Mouse (Mus musculus) midbrain, embryonic 16.5 days (tissue): Measurements from ENCODE around the gene Prokr2. TPM values are rescaled to one million over a fixed set of nuclear protein-coding genes. Genes with fewer than 3 reads are reported as not detected.
A peak's percentile ranks its signal among the peaks of the same experiment; 100 is the strongest.

Experiments used
- ATAC-seq: fragments of 200-750 bp; cut with Nextera tagmentation; 2 replicates; pipeline ENCODE4 v1.8.0; 2017; ENCODE audit warnings: moderate TSS enrichment
- H3K27ac ChIP-seq: fragments of 300-500 bp; sonication (generic); 2 replicates; pipeline ENCODE4 v1.5.1; 2014; ENCODE audit warnings: mild to moderate bottlenecking, low read length, mixed read lengths
- H3K27me3 ChIP-seq: fragments of 300-500 bp; sonication (generic); 2 replicates; pipeline ENCODE4 v1.6.1; 2014; ENCODE audit warnings: low read depth, low read length, mixed read lengths; ENCODE audit not compliant: control insufficient read depth, insufficient read depth
- H3K36me3 ChIP-seq: fragments of 300-500 bp; sonication (generic); 2 replicates; pipeline ENCODE4 v1.6.1; 2014; ENCODE audit warnings: mild to moderate bottlenecking, low read length, moderate library complexity, mixed read lengths; ENCODE audit not compliant: control insufficient read depth, insufficient read depth
- H3K4me1 ChIP-seq: fragments of 300-500 bp; sonication (generic); 2 replicates; pipeline ENCODE4 v1.6.1; 2014; ENCODE audit warnings: mild to moderate bottlenecking, low read length, mixed read lengths; ENCODE audit not compliant: control insufficient read depth, insufficient read depth
- H3K4me2 ChIP-seq: fragments of 300-500 bp; sonication (generic); 2 replicates; pipeline ENCODE4 v1.6.1; 2014; ENCODE audit warnings: mild to moderate bottlenecking, low read length, mixed read lengths
- H3K4me3 ChIP-seq: fragments of 300-500 bp; sonication (generic); 2 replicates; pipeline ENCODE4 v1.5.1; 2014; ENCODE audit warnings: low read depth, mild to moderate bottlenecking, low read length, moderate library complexity, mixed read lengths
- H3K9ac ChIP-seq: fragments of 300-500 bp; sonication (generic); 2 replicates; pipeline ENCODE4 v1.6.1; 2014; ENCODE audit warnings: low read depth, low read length, mixed read lengths
- H3K9me3 ChIP-seq: fragments of 300-500 bp; sonication (generic); replicated peaks from 2 replicates; pipeline ENCODE4 v1.6.1; 2014; ENCODE audit warnings: mild to moderate bottlenecking, low read length, mixed read lengths; ENCODE audit not compliant: control insufficient read depth, poor library complexity, severe bottlenecking
- WGBS: fragments of 180-500 bp; shearing (Covaris S2); extraction: QIAGEN DNeasy Blood & Tissue Kit; methylation state at CpG from one replicate; pipeline ENCODE4 v1.1.7; 2014; 5-methylcytosine and 5-hydroxymethylcytosine counted together
- polyA plus RNA-seq: library from polyadenylated mRNA; unstranded; fragments of >200 nt; fragmentation: Nextera tagmentation; extraction: Ambion mirVana; gene quantifications from 2 replicates; pipeline ENCODE4 v1.2.1, GENCODE M21; 2015

The Prokr2 gene
- polyA plus RNA-seq, 1 experiment from 2014 or later, result 8.0 TPM

DNA sequence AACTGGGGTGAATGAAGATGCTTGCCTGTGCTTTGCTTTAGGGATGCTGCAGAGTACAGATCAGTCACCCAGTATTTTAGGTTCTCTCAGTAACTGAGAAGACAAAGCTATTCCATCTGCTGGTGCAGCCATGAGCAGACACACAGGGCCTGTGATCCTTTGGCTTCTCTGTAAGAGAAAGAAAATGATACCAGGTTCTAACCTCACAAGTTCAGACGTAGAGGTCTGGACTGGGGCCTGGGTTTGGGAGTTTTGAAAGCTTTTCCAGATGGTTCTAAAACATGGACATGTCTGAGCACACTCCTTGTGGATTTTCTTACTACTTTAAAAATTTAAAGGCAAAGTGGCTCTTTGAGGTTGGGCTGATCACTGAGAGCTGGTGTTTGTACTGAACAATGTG, 10.5 kb upstream of the Prokr2 start:
- Histone ChIP-seq H3K4me3 (no peak overlapping the region), H3K36me3 (no peaks in the 10 kb centered on the region), H3K27me3 (no peaks in the 10 kb centered on the region), H3K9me3 (no peaks in the 10 kb centered on the region; the same call in 1 of the 2 replicates), H3K27ac (no peak overlapping the region), H3K4me1 (no peaks in the 10 kb centered on the region), H3K9ac (no peak overlapping the region), H3K4me2 (no peak overlapping the region)
- ATAC-seq, result no peak
- WGBS, result 68% methylated on average over 1 of the region's 1 CpGs

DNA sequence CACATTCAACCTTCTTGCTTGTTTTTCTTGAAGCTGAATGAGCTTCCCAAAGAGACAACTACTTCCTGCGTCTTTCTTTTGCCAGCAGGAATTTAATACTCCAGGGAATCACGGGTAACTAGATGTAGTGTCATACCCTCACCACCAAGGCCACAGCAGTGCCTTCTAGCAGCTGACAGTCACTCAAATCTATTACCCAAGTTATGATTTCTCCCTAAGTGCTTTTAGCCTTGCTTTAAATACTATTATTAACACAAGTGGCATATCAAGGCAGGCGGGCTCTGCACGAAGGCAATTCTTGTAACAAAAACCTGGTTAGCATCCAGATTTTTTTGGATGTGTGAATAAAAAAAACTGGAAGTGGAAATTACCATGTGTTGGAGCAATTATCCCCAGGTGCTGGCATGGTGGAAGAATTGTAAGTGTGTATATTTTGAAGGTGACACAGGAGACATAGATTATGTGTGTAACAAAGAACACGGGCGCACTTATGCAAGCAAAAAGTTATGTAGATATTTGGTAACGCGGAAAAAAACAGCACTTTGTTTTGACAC, 5.4 kb upstream of the Prokr2 start:
- H3K9me3 ChIP-seq, result no peaks in the 10 kb centered on the region
- no peak overlapping the region for H3K27ac ChIP-seq
- 84% methylated on average over 8 of the region's 8 CpGs for WGBS
- no peaks in the 10 kb centered on the region for H3K36me3 ChIP-seq
- H3K4me1 ChIP-seq, result no peaks in the 10 kb centered on the region
- no peak overlapping the region for H3K4me2 ChIP-seq
- ATAC-seq, result no peak
- no peak overlapping the region for H3K9ac ChIP-seq
- no peak overlapping the region for H3K4me3 ChIP-seq
- H3K27me3 ChIP-seq, result no peaks in the 10 kb centered on the region; the same call in 1 of the 2 replicates

DNA sequence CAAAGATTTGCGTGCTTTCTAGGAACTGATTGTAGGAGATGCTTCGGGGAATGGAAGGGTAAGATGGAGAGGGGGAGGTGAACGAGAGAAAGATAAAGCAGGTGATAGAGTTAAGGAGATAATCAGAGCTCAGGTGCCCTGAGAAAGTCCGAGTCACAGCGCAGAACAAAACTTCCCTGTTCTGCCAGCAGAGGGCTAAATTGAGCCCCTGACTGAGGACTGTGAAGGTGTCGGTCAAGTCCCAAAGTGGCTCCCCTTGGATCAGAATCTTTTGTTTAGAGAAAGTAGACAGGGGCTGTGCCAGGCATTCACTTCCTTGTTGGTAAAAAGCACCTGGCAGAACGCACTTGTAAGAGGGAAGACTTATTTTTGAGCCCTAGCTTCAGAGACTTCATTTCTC, 4.3 kb upstream of the Prokr2 start:
- no peaks in the 10 kb centered on the region for H3K36me3 ChIP-seq
- no peak for ATAC-seq
- H3K27ac ChIP-seq, result no peak overlapping the region
- H3K4me3 ChIP-seq, result no peak overlapping the region
- no peak overlapping the region for H3K9ac ChIP-seq
- H3K9me3 ChIP-seq, result no peaks in the 10 kb centered on the region
- no peak overlapping the region for H3K4me2 ChIP-seq
- H3K4me1 ChIP-seq, result peaks cover 2% of the 10 kb centered on the region; the same call in 1 of the 2 replicates
- WGBS, result 23% methylated on average over 7 of the region's 7 CpGs
- no peaks in the 10 kb centered on the region; the same call in 1 of the 2 replicates for H3K27me3 ChIP-seq

DNA sequence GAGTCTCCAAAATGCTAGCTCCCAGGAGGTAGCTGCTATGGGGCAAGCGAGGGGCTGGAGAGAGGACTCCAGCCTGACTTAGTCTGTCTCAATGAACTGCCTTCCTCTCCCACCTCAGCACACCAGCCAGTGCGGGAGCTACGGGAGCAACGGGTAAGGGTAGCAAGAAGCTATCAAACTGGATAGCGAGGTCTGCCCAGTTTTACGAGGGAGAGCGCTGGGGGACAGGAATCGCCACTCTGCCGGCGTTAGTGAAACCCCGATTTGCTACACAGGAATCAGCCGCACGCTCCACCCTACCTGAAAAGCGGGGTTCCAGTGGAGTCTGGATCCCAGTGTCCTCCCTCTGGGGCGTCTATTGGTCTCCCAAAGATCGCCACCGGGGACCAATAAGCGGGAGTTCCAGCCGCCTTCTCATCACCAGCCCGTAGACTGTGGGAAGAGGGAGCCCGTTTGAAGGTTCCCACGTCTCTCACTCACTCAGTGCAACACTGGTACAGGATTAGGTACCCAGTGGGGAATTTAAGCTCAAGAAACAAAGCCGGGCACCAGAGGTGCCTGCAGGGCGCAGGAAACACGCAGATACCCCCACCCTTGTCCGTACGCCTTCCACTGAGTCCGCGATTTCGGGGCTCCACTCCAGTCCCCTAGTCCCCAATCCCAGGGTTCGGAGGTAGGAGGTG, 595 bp downstream of the Prokr2 start:
- H3K27ac ChIP-seq, result no peak overlapping the region
- H3K36me3 ChIP-seq, result no peaks in the 10 kb centered on the region
- H3K9me3 ChIP-seq, result no peaks in the 10 kb centered on the region
- peak overlapping the region; percentile 91 for H3K4me2 ChIP-seq
- H3K4me1 ChIP-seq, result peaks cover 7% of the 10 kb centered on the region
- peak overlapping the region; percentile 54 for H3K4me3 ChIP-seq
- no peaks in the 10 kb centered on the region; the same call in 1 of the 2 replicates for H3K27me3 ChIP-seq
- ATAC-seq, result peak; percentile 73
- under 1% methylated on average over 30 of the region's 31 CpGs for WGBS
- H3K9ac ChIP-seq, result peak overlapping the region; percentile 71

DNA sequence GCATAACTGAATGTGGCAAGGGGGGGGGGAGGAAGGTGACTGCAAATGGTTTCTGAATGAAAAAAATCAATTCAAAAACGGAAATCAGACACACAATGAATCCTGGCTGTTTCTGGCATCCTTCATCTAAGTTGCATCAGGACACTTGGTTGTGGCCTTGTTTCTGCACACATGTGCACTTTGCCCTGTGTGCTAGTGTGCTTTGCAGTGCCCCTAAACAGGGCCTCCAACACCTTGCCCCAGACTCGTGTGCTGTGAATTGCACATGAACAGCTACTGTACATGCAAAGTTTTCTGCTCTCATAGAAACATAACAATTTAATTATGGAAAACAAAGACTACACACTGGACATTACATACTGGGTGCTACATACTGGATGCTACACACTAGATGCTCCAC, 2.9 kb downstream of the Prokr2 start:
- no peaks in the 10 kb centered on the region for H3K36me3 ChIP-seq
- no peak overlapping the region for H3K27ac ChIP-seq
- H3K9me3 ChIP-seq, result no peaks in the 10 kb centered on the region
- no peak for ATAC-seq
- WGBS, result 78% methylated on average over 2 of the region's 2 CpGs
- H3K4me3 ChIP-seq, result no peak overlapping the region
- H3K9ac ChIP-seq, result no peak overlapping the region
- peaks cover 7% of the 10 kb centered on the region for H3K4me1 ChIP-seq
- no peaks in the 10 kb centered on the region; the same call in 1 of the 2 replicates for H3K27me3 ChIP-seq
- no peak overlapping the region for H3K4me2 ChIP-seq

DNA sequence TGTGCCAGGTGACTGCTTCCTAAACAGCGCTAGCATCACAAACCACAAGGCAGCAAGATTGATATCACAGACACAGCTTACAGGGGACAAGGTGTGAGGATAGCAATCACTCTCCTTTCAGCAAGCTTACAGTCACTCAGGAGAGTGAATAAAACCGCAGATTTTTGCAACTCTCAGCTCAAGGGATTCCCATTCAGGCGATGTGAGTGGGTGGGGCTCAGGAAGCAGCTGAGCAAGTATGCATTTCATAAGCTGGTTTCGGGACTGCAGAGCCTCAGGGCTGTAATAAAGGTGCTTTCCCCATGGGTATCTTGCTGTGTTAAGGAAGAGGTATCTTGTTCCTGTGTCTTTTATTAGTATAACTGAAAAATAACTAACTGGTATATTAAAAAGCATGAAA, 5.6 kb downstream of the Prokr2 start:
- 61% methylated on average over 4 of the region's 4 CpGs for WGBS
- Histone ChIP-seq H3K27ac (no peak overlapping the region), H3K4me1 (peaks cover 6% of the 10 kb centered on the region), H3K9ac (no peak overlapping the region), H3K9me3 (no peaks in the 10 kb centered on the region), H3K27me3 (no peaks in the 10 kb centered on the region; the same call in 1 of the 2 replicates), H3K4me3 (no peak overlapping the region), H3K36me3 (no peaks in the 10 kb centered on the region), H3K4me2 (no peak overlapping the region)
- ATAC-seq, result no peak

DNA sequence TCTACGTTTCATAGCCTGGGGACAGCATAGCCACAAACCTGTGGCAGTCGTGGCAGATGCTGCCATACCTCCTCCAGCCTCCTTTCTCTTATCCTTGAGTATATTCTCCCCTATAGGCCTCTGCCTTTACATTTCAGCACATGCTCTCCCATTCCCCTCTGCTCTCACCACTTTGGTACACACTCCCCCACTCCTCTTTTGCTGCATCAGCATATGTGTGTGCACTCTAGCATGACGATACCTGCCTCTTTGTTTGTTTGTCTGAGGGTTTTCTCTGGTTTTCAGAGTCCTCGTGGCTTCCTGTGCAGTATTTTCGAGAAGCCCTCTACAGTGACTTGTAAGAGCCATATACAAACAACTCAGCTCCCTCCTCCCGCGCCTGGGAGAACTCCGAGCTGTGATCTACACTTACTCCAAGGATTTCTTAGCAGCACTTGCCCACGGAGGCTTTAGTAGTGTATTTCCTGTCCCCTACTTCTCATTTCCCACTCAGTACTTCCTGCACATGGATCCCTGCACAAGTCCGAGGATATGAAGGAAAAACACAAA, 6.6 kb downstream of the Prokr2 start:
- H3K9me3 ChIP-seq, result no peaks in the 10 kb centered on the region
- no peak overlapping the region for H3K4me2 ChIP-seq
- H3K4me3 ChIP-seq, result no peak overlapping the region
- no peak overlapping the region for H3K9ac ChIP-seq
- no peaks in the 10 kb centered on the region for H3K27me3 ChIP-seq
- no peak overlapping the region for H3K27ac ChIP-seq
- H3K4me1 ChIP-seq, result no peaks in the 10 kb centered on the region
- WGBS, result 75% methylated on average over 10 of the region's 10 CpGs
- no peak for ATAC-seq
- H3K36me3 ChIP-seq, result no peaks in the 10 kb centered on the region

DNA sequence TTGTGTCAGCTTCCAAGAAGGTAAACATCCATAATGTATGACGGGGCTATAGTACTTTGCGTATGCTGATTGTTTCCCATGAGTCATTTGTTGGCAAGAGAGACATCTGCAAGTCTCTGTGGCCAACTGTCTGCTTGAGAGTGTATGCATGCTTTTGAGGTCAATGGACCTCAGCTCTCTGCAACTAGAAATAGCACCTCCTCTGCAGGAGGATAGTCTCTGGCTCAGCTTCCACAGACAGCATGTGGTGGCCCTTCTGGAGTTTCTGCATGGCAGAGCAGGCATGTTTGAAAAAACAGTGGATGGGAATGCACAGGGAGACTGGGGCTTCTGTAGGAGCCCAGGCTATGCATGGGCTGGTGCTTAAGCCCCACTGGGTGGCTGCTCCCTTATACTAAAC, 7.8 kb downstream of the Prokr2 start:
- ATAC-seq, result no peak
- WGBS, result 74% methylated on average over 2 of the region's 2 CpGs

DNA sequence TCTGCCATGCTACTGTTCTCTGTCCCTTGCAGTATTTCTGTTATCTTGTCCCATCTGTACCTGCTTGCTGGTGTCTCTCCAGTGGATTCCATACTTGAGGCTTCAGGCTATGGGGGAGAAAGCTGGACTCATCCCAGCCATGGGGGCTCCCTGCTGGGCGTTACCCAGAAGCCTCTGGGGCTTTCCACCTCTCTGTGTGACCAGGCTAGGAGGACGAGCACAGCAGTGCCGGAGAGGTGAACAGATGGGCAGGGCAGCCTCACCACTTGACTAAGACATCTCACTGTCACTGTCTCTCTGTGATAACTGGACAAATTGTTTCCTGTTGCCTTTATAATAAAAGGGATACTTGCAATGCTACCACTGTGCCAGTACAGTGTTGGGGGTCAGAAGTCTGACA, 9.5 kb downstream of the Prokr2 start:
- no peak for ATAC-seq
- WGBS, result 74% methylated on average over 3 of the region's 3 CpGs
- Histone ChIP-seq H3K9me3 (no peaks in the 10 kb centered on the region), H3K27ac (no peak overlapping the region), H3K4me2 (no peak overlapping the region), H3K9ac (no peak overlapping the region), H3K27me3 (no peaks in the 10 kb centered on the region), H3K4me1 (no peaks in the 10 kb centered on the region), H3K36me3 (no peaks in the 10 kb centered on the region), H3K4me3 (no peak overlapping the region)

More for the DNA sequence above, 7.8 kb downstream of the Prokr2 start:
- no peak overlapping the region for H3K4me3 ChIP-seq
- H3K4me1 ChIP-seq, result no peaks in the 10 kb centered on the region
- no peaks in the 10 kb centered on the region for H3K36me3 ChIP-seq
- no peaks in the 10 kb centered on the region for H3K9me3 ChIP-seq
- no peaks in the 10 kb centered on the region for H3K27me3 ChIP-seq
- H3K9ac ChIP-seq, result no peak overlapping the region
- H3K4me2 ChIP-seq, result no peak overlapping the region
- H3K27ac ChIP-seq, result no peak overlapping the region
